Mouse (Mus musculus) cortical plate, adult 2 months (tissue): ENCODE data around the gene Serpinb7. TPM values are rescaled to one million over a fixed set of nuclear protein-coding genes. Genes with fewer than 3 reads are reported as not detected.

Experiments
- H3K27ac ChIP-seq: fragments of 200-500 bp; 2 replicates; pipeline ENCODE4 v1.5.1; 2012; ENCODE audit warnings: low read length, control low read depth, inconsistent platforms; ENCODE audit not compliant: insufficient read depth
- H3K4me1 ChIP-seq: fragments of 200-500 bp; 2 replicates; pipeline ENCODE4 v1.6.1; 2011; ENCODE audit warnings: low read length; ENCODE audit not compliant: control insufficient read depth, insufficient read depth
- H3K4me3 ChIP-seq: fragments of 200-500 bp; 2 replicates; pipeline ENCODE4 v1.5.1; 2011; ENCODE audit warnings: mild to moderate bottlenecking, low read length, control low read depth; ENCODE audit not compliant: insufficient read depth
- CTCF ChIP-seq: fragments of 200-500 bp; IDR thresholded peaks from 2 replicates; pipeline ENCODE4 v1.5.1; 2011; ENCODE audit warnings: mild to moderate bottlenecking, control low read depth, low read length; ENCODE audit not compliant: insufficient read depth; ENCODE audit errors: extremely low read depth
- POLR2A ChIP-seq: fragments of 200-500 bp; IDR thresholded peaks from 2 replicates; pipeline ENCODE4 v1.6.1; 2011; ENCODE audit warnings: mild to moderate bottlenecking, low read length, control low read depth; ENCODE audit not compliant: insufficient read depth; ENCODE audit errors: extremely low read depth
- polyA plus RNA-seq: library from polyadenylated mRNA; depleted of rRNA; stranded (reverse); fragments of >200 nt; gene quantifications from 2 replicates; pipeline ENCODE4 v1.2.3, GENCODE M21; 2012; rRNA removed

The Serpinb7 gene
- polyA plus RNA-seq, 1 experiment: not detected

GRCm38 (mm10) chr1:107447228-107447931, 47.9 kb downstream of the Serpinb7 start:
- H3K27ac ChIP-seq: no peak overlapping the region
- no peak overlapping the region for H3K4me3 ChIP-seq
- TF ChIP-seq POLR2A: no peak
- TF ChIP-seq CTCF: no peak
- H3K4me1 ChIP-seq: no peaks in the 10 kb centered on the region

- Histone ChIP-seq H3K4me3 (no peak overlapping the region), H3K27ac (no peak overlapping the region), H3K4me1 (no peaks in the 10 kb centered on the region)
- TF ChIP-seq CTCF: no peak
- TF ChIP-seq POLR2A: no peak
These were observed 80.5 kb downstream of the Serpinb7 start for GRCm38 (mm10) chr1:107479909-107480308.

GRCm38 (mm10) chr1:107481452-107481851, 82.0 kb downstream of the Serpinb7 start:
- no peaks in the 10 kb centered on the region for H3K4me1 ChIP-seq
- H3K4me3 ChIP-seq: no peak overlapping the region
- TF ChIP-seq POLR2A (no peak), CTCF (peak; percentile 79)
- no peak overlapping the region for H3K27ac ChIP-seq

GRCm38 (mm10) chr1:107489577-107489976, 90.1 kb downstream of the Serpinb7 start:
- Histone ChIP-seq H3K27ac (no peak overlapping the region), H3K4me1 (no peaks in the 10 kb centered on the region), H3K4me3 (no peak overlapping the region)
- TF ChIP-seq POLR2A: no peak

- Histone ChIP-seq H3K4me1 (no peaks in the 10 kb centered on the region), H3K27ac (no peak overlapping the region), H3K4me3 (no peak overlapping the region)
- no peak for TF ChIP-seq POLR2A
- TF ChIP-seq CTCF: no peak
These were observed 97.3 kb downstream of the Serpinb7 start for GRCm38 (mm10) chr1:107496789-107497188.

- no peak overlapping the region for H3K4me3 ChIP-seq
- no peak overlapping the region for H3K27ac ChIP-seq
- no peaks in the 10 kb centered on the region for H3K4me1 ChIP-seq
- TF ChIP-seq POLR2A (no peak), CTCF (no peak)
These were observed 102.6 kb downstream of the Serpinb7 start for GRCm38 (mm10) chr1:107502025-107502424.

Other genes starting within 250 kb of the Serpinb7 start
- not detected in 2 replicates for gene Serpinb3b, start 121.3 kb upstream of the Serpinb7 start, polyA plus RNA-seq
- not detected in 2 replicates for gene Serpinb3c, start 121.3 kb upstream of the Serpinb7 start, polyA plus RNA-seq
- 0.04 TPM in 1 of 2 replicates, not detected in the other for gene Serpinb11, start 38.5 kb upstream of the Serpinb7 start, polyA plus RNA-seq
- not detected in 2 replicates for gene Serpinb2, start 111.8 kb downstream of the Serpinb7 start, polyA plus RNA-seq
- 6.8 and 8.1 TPM in 2 replicates for gene Serpinb8, start 190.4 kb downstream of the Serpinb7 start, polyA plus RNA-seq